ENCODE assay signal across 20 mouse cellular contexts in genomic region chr13:99099226-99099625, GRCm38 (mm10).
A peak's percentile ranks its signal among the peaks of the same experiment; 100 is the strongest.
DNase-seq lines count a peak whose midpoint lies in the region; ATAC-seq lines count a peak whose summit lies in the region.
"Had no signal": no experiment of that assay in that cellular context is flagged by ENCODE, and none has a peak within 500 bp of the region (broad histone marks: within the 10 kb centered on the region; RNA-seq: fewer than 3 reads in every experiment).

No protein-coding gene starts in this region.

- no peak overlapping the region for H3K4me2 ChIP-seq in hindbrain, embryonic 15.5 days
- H3K4me2 ChIP-seq in hindbrain, embryonic 12.5 days (replicated peaks), result no peak overlapping the region
- no peak overlapping the region for H3K4me2 ChIP-seq in heart, embryonic 11.5 days

- H3K27me3 ChIP-seq in hindbrain, embryonic 15.5 days, result no peaks in the 10 kb centered on the region
- H3K27me3 ChIP-seq in hindbrain, embryonic 12.5 days, result no peaks in the 10 kb centered on the region
- peaks cover 3% of the 10 kb centered on the region for H3K27me3 ChIP-seq in heart, embryonic 11.5 days (ENCODE audit: control insufficient read depth, insufficient read depth, low read length)

- no peak overlapping the region for H3K4me3 ChIP-seq in hindbrain, embryonic 15.5 days
- H3K4me3 ChIP-seq in hindbrain, embryonic 12.5 days, result no peak overlapping the region
- no peak overlapping the region for H3K4me3 ChIP-seq in heart, embryonic 11.5 days (ENCODE audit: low read depth, low read length)
- H3K4me3 ChIP-seq: embryonic facial prominence, embryonic 10.5 days; heart, adult 2 months had no signal

- DNase-seq in testis, postnatal 10 days (ENCODE audit: low spot score), result peak; percentile 43
- no peak for DNase-seq in testis, postnatal 14 days (ENCODE audit: low spot score)
- DNase-seq in gastrocnemius, postnatal 14 days, result peak; percentile 37
- DNase-seq in skeletal muscle tissue, adult 2 months (ENCODE audit: low read depth, low spot score), result peak; percentile 67
- DNase-seq in heart, adult 8-10 months (ENCODE audit: low spot score), result no peak
- DNase-seq: adrenal gland, postnatal 14 days; cerebellum, adult 18-20 months; cerebellum, postnatal 36 days; heart, adult 2 months; heart, postnatal 10 days; kidney, adult 9 months; kidney, postnatal 4 days; liver; lung, adult 18-20 months; lung, postnatal 36 days had no signal

- intact Hi-C loops in gastrocnemius, postnatal 14 days (cut with DNase I; ENCODE audit: low total_unique reads), result loop anchor here (10.0 kb wide), 1 partner anchor 224 kb away; no protein-coding TSS in a partner anchor

- no peaks in the 10 kb centered on the region for H3K9me3 ChIP-seq in hindbrain, embryonic 15.5 days
- H3K9me3 ChIP-seq in hindbrain, embryonic 12.5 days (replicated peaks), result no peaks in the 10 kb centered on the region
- no peaks in the 10 kb centered on the region for H3K9me3 ChIP-seq in heart, embryonic 11.5 days (replicated peaks; ENCODE audit: control insufficient read depth, low read length)
- H3K9me3 ChIP-seq: embryonic facial prominence, embryonic 10.5 days had no signal

- no peak overlapping the region for H3K9ac ChIP-seq in hindbrain, embryonic 15.5 days
- H3K9ac ChIP-seq in hindbrain, embryonic 12.5 days, result no peak overlapping the region
- no peak overlapping the region for H3K9ac ChIP-seq in heart, embryonic 11.5 days (ENCODE audit: low read depth, low read length)

- WGBS in hindbrain, embryonic 15.5 days, result 82% methylated on average over 7 of the region's 7 CpGs
- 85% methylated on average over 7 of the region's 7 CpGs for WGBS in hindbrain, embryonic 12.5 days
- WGBS in heart, embryonic 11.5 days (ENCODE audit: insufficient replicate concordance), result 66% methylated on average over 7 of the region's 7 CpGs

- ATAC-seq in hindbrain, embryonic 15.5 days (ENCODE audit: low FRiP score, low read depth), result no peak
- ATAC-seq in hindbrain, embryonic 12.5 days (ENCODE audit: low FRiP score), result no peak
- no peak for ATAC-seq in heart, embryonic 11.5 days (replicated peaks; ENCODE audit: insufficient number of reproducible peaks, low FRiP score, low TSS enrichment)
- ATAC-seq: inflammation-experienced regulatory T-cells, adult 6 months had no signal

- peaks cover 19% of the 10 kb centered on the region for H3K4me1 ChIP-seq in hindbrain, embryonic 15.5 days (replicated peaks)
- H3K4me1 ChIP-seq in hindbrain, embryonic 12.5 days, result peaks cover 16% of the 10 kb centered on the region
- H3K4me1 ChIP-seq in heart, embryonic 11.5 days (ENCODE audit: control insufficient read depth, insufficient read depth, low read length), result no peaks in the 10 kb centered on the region

- H3K27ac ChIP-seq in hindbrain, embryonic 15.5 days (replicated peaks), result peak overlapping the region; percentile 54
- H3K27ac ChIP-seq in hindbrain, embryonic 12.5 days, result no peak overlapping the region
- no peak overlapping the region for H3K27ac ChIP-seq in heart, embryonic 11.5 days (ENCODE audit: low read depth, low read length)
- H3K27ac ChIP-seq: heart, adult 2 months had no signal

- H3K36me3 ChIP-seq in hindbrain, embryonic 15.5 days, result no peaks in the 10 kb centered on the region
- no peaks in the 10 kb centered on the region for H3K36me3 ChIP-seq in hindbrain, embryonic 12.5 days
- H3K36me3 ChIP-seq in heart, embryonic 11.5 days (ENCODE audit: control insufficient read depth, insufficient read depth, low read length), result no peaks in the 10 kb centered on the region
- H3K36me3 ChIP-seq: embryonic facial prominence, embryonic 10.5 days had no signal

Comparison
In these comparisons a context has a peak if more than half of its experiments do, and no peak if none do; other contexts are left out.
1. DNase-seq: peak in testis, postnatal 10 days (single experiment), gastrocnemius, postnatal 14 days (single experiment) and skeletal muscle tissue, adult 2 months (single experiment); none in testis, postnatal 14 days (single experiment) and heart, adult 8-10 months (single experiment).